Mouse (Mus musculus) myocyte (in vitro differentiated cells): ENCODE results near the gene Tdgf1. TPM values are rescaled to one million over a fixed set of nuclear protein-coding genes. Genes with fewer than 3 reads are reported as not detected.

Experiments
- H3K27me3 ChIP-seq: one replicate; pipeline ENCODE4 v1.6.1; 2011; ENCODE audit not compliant: control insufficient read depth, insufficient read depth, insufficient read length
- H3K36me3 ChIP-seq: one replicate; pipeline ENCODE4 v1.6.1; 2011; ENCODE audit not compliant: control insufficient read depth, insufficient read depth
- H3K4me2 ChIP-seq: one replicate; pipeline ENCODE4 v1.6.1; 2011; ENCODE audit warnings: low read depth, control low read depth
- H3K4me3 ChIP-seq: one replicate; pipeline ENCODE4 v1.5.1; 2011; ENCODE audit warnings: mild to moderate bottlenecking, control low read depth, moderate library complexity
- H3K79me2 ChIP-seq: one replicate; pipeline ENCODE4 v1.6.1; 2011; ENCODE audit not compliant: control insufficient read depth, insufficient read depth
- H3ac ChIP-seq: one replicate; pipeline ENCODE4 v1.6.1; 2011; ENCODE audit not compliant: control insufficient read depth, insufficient read length
- CEBPB ChIP-seq: IDR thresholded peaks from 2 replicates; pipeline ENCODE4 v1.6.1; 2011; ENCODE audit warnings: mild to moderate bottlenecking, moderate library complexity; ENCODE audit not compliant: poor library complexity, insufficient read depth, severe bottlenecking
- E2F4 ChIP-seq: IDR thresholded peaks from one replicate; pipeline ENCODE4 v1.6.1; 2011; ENCODE audit warnings: mild to moderate bottlenecking, control low read depth, moderate library complexity; ENCODE audit not compliant: insufficient read depth
- MAX ChIP-seq: IDR thresholded peaks from one replicate; pipeline ENCODE4 v1.6.1; 2011; ENCODE audit warnings: low read depth, mild to moderate bottlenecking, control low read depth
- MYOD1 ChIP-seq, 3 experiments: IDR thresholded peaks; one replicate each; pipeline ENCODE4 v1.6.1; 2011; ENCODE audit warnings: control low read depth in 2 of 3, low read depth in 2 of 3, mild to moderate bottlenecking in 2 of 3, moderate library complexity in 1 of 3; ENCODE audit not compliant: insufficient read length in 2 of 3, control insufficient read depth in 1 of 3
- MYOG ChIP-seq, 3 experiments: IDR thresholded peaks; one replicate each; pipeline ENCODE4 v1.6.1; 2011; ENCODE audit warnings: control low read depth in 2 of 3, low read depth in 2 of 3, mild to moderate bottlenecking in 2 of 3; ENCODE audit not compliant: insufficient read length in 2 of 3, control insufficient read depth in 1 of 3, insufficient read depth in 1 of 3
- POLR2A ChIP-seq: IDR thresholded peaks from one replicate; pipeline ENCODE4 v1.6.1; 2011; ENCODE audit warnings: low read depth, mild to moderate bottlenecking, control low read depth, moderate library complexity; ENCODE audit not compliant: insufficient read length
- POLR2AphosphoS2 ChIP-seq: IDR thresholded peaks from one replicate; pipeline ENCODE4 v1.6.1; 2011; ENCODE audit warnings: low read depth, control low read depth; ENCODE audit not compliant: insufficient read length
- REST ChIP-seq: IDR thresholded peaks from one replicate; pipeline ENCODE4 v1.6.1; 2011; ENCODE audit warnings: mild to moderate bottlenecking, control low read depth, moderate library complexity; ENCODE audit not compliant: insufficient read depth, insufficient read length
- SRF ChIP-seq: IDR thresholded peaks from one replicate; pipeline ENCODE4 v1.6.1; 2011; ENCODE audit warnings: low read depth; ENCODE audit not compliant: control insufficient read depth, insufficient read length
- TCF12 ChIP-seq: IDR thresholded peaks from one replicate; pipeline ENCODE4 v1.6.1; 2011; ENCODE audit warnings: mild to moderate bottlenecking, control low read depth; ENCODE audit not compliant: poor library complexity, insufficient read depth, severe bottlenecking
- TCF3 ChIP-seq: IDR thresholded peaks from one replicate; pipeline ENCODE4 v1.6.1; 2011; ENCODE audit warnings: low read depth, control low read depth; ENCODE audit not compliant: insufficient read length
- USF1 ChIP-seq: IDR thresholded peaks from one replicate; pipeline ENCODE4 v1.6.1; 2011; ENCODE audit warnings: low read depth, mild to moderate bottlenecking, control low read depth, moderate library complexity
- polyA plus RNA-seq: library from polyadenylated mRNA; unstranded; fragments of >200 nt; fragmentation: generic; extraction: Trizol; gene quantifications from one replicate; pipeline ENCODE4 v1.2.1, GENCODE M21; 2012; ENCODE audit warnings: missing spikeins

Tdgf1 gene
- polyA plus RNA-seq, 1 experiment: not detected

DNA sequence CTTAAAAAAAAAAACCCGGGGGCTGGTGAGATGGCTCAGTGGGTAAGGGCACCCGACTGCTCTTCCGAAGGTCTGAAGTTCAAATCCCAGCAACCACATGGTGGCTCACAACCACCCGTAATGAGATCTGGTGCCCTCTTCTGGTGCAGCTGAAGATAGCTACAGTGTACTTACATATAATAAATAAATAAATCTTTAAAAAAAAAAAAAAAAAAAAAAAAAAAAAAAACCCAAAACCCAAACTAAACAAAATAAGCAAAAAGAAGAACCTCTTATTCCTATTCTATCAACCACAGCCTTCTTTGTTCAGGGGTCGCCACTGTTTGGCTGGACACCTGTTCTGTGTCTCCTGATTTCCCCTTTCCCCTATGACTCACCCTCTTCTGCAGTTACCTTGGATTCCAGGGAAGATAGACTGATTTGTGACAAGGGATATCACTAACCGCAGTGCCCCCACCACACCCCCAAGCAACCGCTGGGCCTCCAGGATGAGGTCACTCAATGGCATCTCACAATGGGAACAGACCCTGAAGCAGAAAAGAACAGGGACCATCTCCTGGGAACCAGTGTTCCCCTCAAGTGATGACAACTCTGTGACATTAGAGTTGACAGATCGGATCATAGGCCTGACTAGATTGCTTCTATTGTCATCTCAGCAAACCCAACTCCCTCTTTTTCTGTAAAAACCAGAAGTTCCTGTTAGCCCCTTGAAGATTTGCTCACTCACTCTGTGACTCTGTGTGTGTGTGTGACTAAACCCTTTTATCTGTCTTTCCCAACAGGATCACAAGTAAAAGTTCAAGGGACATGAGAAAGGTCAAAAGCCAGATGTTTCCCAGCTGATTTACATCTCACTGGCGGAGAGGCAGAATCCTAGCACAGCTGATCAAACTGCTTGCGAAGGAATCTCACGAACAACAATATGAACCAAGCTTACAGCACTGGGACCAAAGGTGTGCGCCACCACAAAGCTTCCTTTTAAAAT lies 8.2 kb downstream of the Tdgf1 start:
- TF ChIP-seq E2F4: no peak
- no peak for TF ChIP-seq MAX
- no peak for TF ChIP-seq POLR2A

GRCm38 (mm10) chr9:110935941-110936340 lies 10.0 kb downstream of the Tdgf1 start:
- Histone ChIP-seq H3K79me2 (no peaks in the 10 kb centered on the region), H3K27me3 (peaks cover 14% of the 10 kb centered on the region), H3K4me2 (no peak overlapping the region), H3K4me3 (no peak overlapping the region), H3ac (no peak overlapping the region), H3K36me3 (no peaks in the 10 kb centered on the region)
- TF ChIP-seq TCF12 (no peak), MAX (no peak), REST (no peak), MYOG (IDR thresholded peaks at IDR 0.05; ENCODE audit: control insufficient read depth in 1 of 3, insufficient read depth in 1 of 3, insufficient read length in 2 of 3, low read depth in 2 of 3) (no peak), TCF3 (no peak), USF1 (no peak), SRF (no peak), MYOD1 (IDR thresholded peaks at IDR 0.05; ENCODE audit: control insufficient read depth in 1 of 3, insufficient read length in 2 of 3, low read depth in 2 of 3) (no peak), POLR2A (no peak)

More for the DNA sequence above, 8.2 kb downstream of the Tdgf1 start:
- Histone ChIP-seq H3K36me3 (no peaks in the 10 kb centered on the region), H3K79me2 (no peaks in the 10 kb centered on the region), H3K4me2 (no peak overlapping the region), H3K4me3 (no peak overlapping the region), H3ac (no peak overlapping the region), H3K27me3 (peaks cover 25% of the 10 kb centered on the region)

DNA sequence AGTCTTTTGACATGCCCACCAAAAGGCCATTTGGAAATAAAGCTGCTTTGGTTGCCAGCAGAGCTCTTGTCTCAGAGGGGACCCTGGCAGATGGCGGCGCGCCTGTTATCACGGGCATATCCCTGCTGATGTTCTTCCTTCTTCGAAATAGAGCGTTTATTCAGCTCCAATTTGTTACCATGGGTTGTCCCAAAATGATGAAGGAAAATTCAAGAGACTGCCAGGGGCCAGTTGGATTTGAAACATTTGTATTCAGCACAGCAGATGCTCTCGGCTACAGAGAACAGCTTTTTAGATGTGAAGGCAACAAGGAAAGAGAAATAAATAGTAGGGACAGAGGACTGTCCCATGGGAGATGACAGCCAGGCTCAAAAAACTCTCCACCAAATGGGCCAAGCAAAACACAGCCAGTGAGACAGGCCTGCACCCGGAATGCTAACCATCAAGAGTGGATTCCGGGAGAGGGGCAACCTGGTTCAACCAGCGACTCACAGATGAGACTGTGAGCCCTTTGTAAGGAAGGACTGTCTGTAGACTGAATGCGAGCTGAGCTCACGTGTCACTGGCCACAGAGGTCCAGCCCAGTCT lies 12.0 kb downstream of the Tdgf1 start:
- no peak overlapping the region for H3ac ChIP-seq
- no peaks in the 10 kb centered on the region for H3K36me3 ChIP-seq
- H3K79me2 ChIP-seq: no peaks in the 10 kb centered on the region
- no peak overlapping the region for H3K4me2 ChIP-seq
- no peak overlapping the region for H3K4me3 ChIP-seq
- no peak for TF ChIP-seq MYOG (IDR thresholded peaks at IDR 0.05; ENCODE audit: control insufficient read depth in 1 of 3, insufficient read depth in 1 of 3, insufficient read length in 2 of 3, low read depth in 2 of 3)
- TF ChIP-seq CEBPB: no peak
- TF ChIP-seq TCF12: no peak
- no peak for TF ChIP-seq MYOD1 (IDR thresholded peaks at IDR 0.05; ENCODE audit: control insufficient read depth in 1 of 3, insufficient read length in 2 of 3, low read depth in 2 of 3)
- TF ChIP-seq MAX: no peak
- H3K27me3 ChIP-seq: peaks cover 24% of the 10 kb centered on the region

- no peak overlapping the region for H3ac ChIP-seq
- H3K36me3 ChIP-seq: no peaks in the 10 kb centered on the region
- no peak overlapping the region for H3K4me2 ChIP-seq
- no peak overlapping the region for H3K4me3 ChIP-seq
- TF ChIP-seq MAX (no peak), USF1 (no peak), SRF (no peak), MYOG (IDR thresholded peaks at IDR 0.05; ENCODE audit: control insufficient read depth in 1 of 3, insufficient read depth in 1 of 3, insufficient read length in 2 of 3, low read depth in 2 of 3) (no peak), E2F4 (no peak), POLR2A (no peak), TCF12 (no peak), MYOD1 (IDR thresholded peaks at IDR 0.05; ENCODE audit: control insufficient read depth in 1 of 3, insufficient read length in 2 of 3, low read depth in 2 of 3) (no peak), CEBPB (no peak), POLR2AphosphoS2 (no peak), TCF3 (no peak), REST (no peak)
- peaks cover 37% of the 10 kb centered on the region for H3K27me3 ChIP-seq
- no peaks in the 10 kb centered on the region for H3K79me2 ChIP-seq
These were observed 14.4 kb downstream of the Tdgf1 start for GRCm38 (mm10) chr9:110931573-110931972.

DNA sequence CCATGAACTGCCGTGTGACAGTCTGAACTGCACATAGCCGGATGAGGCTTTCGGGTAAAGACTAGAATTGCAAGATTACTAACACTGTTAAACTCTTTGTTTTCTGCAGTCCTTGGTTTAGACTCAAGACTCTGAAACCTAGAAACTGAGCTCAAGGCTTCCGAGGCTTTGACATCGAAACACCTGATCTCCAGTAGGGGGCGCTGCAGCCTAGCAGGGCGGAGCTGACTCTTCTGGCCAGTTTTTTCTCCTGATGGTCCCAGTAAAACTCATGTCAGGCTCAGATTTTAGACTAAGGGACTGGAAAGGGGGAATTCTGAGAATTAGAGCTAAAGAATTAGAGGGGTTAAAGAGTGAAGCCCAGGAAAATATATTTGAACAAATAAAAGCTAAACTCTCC lies 23.2 kb downstream of the Tdgf1 start:
- no peaks in the 10 kb centered on the region for H3K36me3 ChIP-seq
- H3ac ChIP-seq: no peak overlapping the region
- TF ChIP-seq SRF: no peak
- no peak for TF ChIP-seq TCF3
- no peak for TF ChIP-seq POLR2A
- no peak for TF ChIP-seq REST
- no peak for TF ChIP-seq CEBPB
- no peak for TF ChIP-seq MYOG (IDR thresholded peaks at IDR 0.05; ENCODE audit: control insufficient read depth in 1 of 3, insufficient read depth in 1 of 3, insufficient read length in 2 of 3, low read depth in 2 of 3)
- no peak for TF ChIP-seq MYOD1 (IDR thresholded peaks at IDR 0.05; ENCODE audit: control insufficient read depth in 1 of 3, insufficient read length in 2 of 3, low read depth in 2 of 3)
- TF ChIP-seq MAX: no peak
- no peak for TF ChIP-seq USF1
- no peak for TF ChIP-seq E2F4
- TF ChIP-seq POLR2AphosphoS2: no peak
- no peak for TF ChIP-seq TCF12
- no peak overlapping the region for H3K4me3 ChIP-seq
- no peak overlapping the region for H3K4me2 ChIP-seq
- H3K79me2 ChIP-seq: no peaks in the 10 kb centered on the region
- peaks cover 28% of the 10 kb centered on the region for H3K27me3 ChIP-seq
